Mouse (Mus musculus) stomach, postnatal 0 days (tissue): ENCODE data around the gene Bloc1s4.

Experiments
- CTCF ChIP-seq: IDR thresholded peaks from 2 replicates; pipeline ENCODE4 v1.5.1; 2016; ENCODE audit warnings: antibody characterized with exemption, low read depth, mild to moderate bottlenecking, moderate library complexity
- EP300 ChIP-seq: optimal IDR thresholded peaks from 2 replicates; pipeline ENCODE3; 2016; ENCODE audit warnings: antibody characterized with exemption

GRCm38 (mm10) chr5:36711863-36712262, 36.6 kb downstream of the Bloc1s4 start:
- no peak for TF ChIP-seq CTCF
- TF ChIP-seq EP300: no peak
